Mouse (Mus musculus) liver, embryonic 11.5 days (tissue): ENCODE data around the gene Chd4. TPM values are rescaled to one million over a fixed set of nuclear protein-coding genes. Genes with fewer than 3 reads are reported as not detected.

Experiments
- ATAC-seq: fragments of 200-750 bp; cut with Nextera tagmentation; replicated peaks from 2 replicates; pipeline ENCODE4 v1.8.0; 2017; ENCODE audit warnings: moderate number of reproducible peaks, mild to moderate bottlenecking, moderate TSS enrichment, moderate library complexity; ENCODE audit not compliant: low FRiP score
- DNase-seq: peaks from one replicate; pipeline ENCODE4 v3.0.0-alpha.2; 2017; ENCODE audit warnings: low spot score
- H3K27ac ChIP-seq: fragments of 300-500 bp; sonication (generic); 2 replicates; pipeline ENCODE4 v1.5.1; 2014; ENCODE audit warnings: mild to moderate bottlenecking, low read depth, low read length, control low read depth
- H3K27me3 ChIP-seq: fragments of 300-500 bp; sonication (generic); replicated peaks from 2 replicates; pipeline ENCODE4 v1.6.1; 2014; ENCODE audit warnings: low read length, mixed read lengths; ENCODE audit not compliant: control insufficient read depth, insufficient read depth
- H3K36me3 ChIP-seq: fragments of 300-500 bp; sonication (generic); 2 replicates; pipeline ENCODE4 v1.6.1; 2014; ENCODE audit warnings: mild to moderate bottlenecking, low read length, moderate library complexity, mixed read lengths; ENCODE audit not compliant: control insufficient read depth, insufficient read depth
- H3K4me1 ChIP-seq: fragments of 300-500 bp; sonication (generic); replicated peaks from 2 replicates; pipeline ENCODE4 v1.6.1; 2014; ENCODE audit warnings: low read length, mixed read lengths; ENCODE audit not compliant: control insufficient read depth, insufficient read depth
- H3K4me2 ChIP-seq: fragments of 300-500 bp; sonication (generic); 2 replicates; pipeline ENCODE4 v1.6.1; 2014; ENCODE audit warnings: mild to moderate bottlenecking, control low read depth, moderate library complexity
- H3K4me3 ChIP-seq: fragments of 300-500 bp; sonication (generic); 2 replicates; pipeline ENCODE4 v1.5.1; 2014; ENCODE audit warnings: low read depth, low read length, control low read depth
- H3K9ac ChIP-seq: fragments of 300-500 bp; sonication (generic); 2 replicates; pipeline ENCODE4 v1.6.1; 2014; ENCODE audit warnings: low read depth, low read length, control low read depth
- H3K9me3 ChIP-seq: fragments of 300-500 bp; sonication (generic); 2 replicates; pipeline ENCODE4 v1.6.1; 2016; ENCODE audit warnings: low read length, inconsistent platforms, mixed read lengths; ENCODE audit not compliant: control insufficient read depth
- WGBS: fragments of 180-500 bp; shearing (Covaris S2); extraction: QIAGEN DNeasy Blood & Tissue Kit; methylation state at CpG from one replicate; pipeline ENCODE4 v1.1.7; 2014; 5-methylcytosine and 5-hydroxymethylcytosine counted together
- polyA plus RNA-seq: library from polyadenylated mRNA; unstranded; fragments of >200 nt; fragmentation: Nextera tagmentation; extraction: Ambion mirVana; gene quantifications from 2 replicates; pipeline ENCODE4 v1.2.1, GENCODE M21; 2014

The Chd4 gene
- polyA plus RNA-seq, 1 experiment from 2014 or later: 71.6 TPM

DNA sequence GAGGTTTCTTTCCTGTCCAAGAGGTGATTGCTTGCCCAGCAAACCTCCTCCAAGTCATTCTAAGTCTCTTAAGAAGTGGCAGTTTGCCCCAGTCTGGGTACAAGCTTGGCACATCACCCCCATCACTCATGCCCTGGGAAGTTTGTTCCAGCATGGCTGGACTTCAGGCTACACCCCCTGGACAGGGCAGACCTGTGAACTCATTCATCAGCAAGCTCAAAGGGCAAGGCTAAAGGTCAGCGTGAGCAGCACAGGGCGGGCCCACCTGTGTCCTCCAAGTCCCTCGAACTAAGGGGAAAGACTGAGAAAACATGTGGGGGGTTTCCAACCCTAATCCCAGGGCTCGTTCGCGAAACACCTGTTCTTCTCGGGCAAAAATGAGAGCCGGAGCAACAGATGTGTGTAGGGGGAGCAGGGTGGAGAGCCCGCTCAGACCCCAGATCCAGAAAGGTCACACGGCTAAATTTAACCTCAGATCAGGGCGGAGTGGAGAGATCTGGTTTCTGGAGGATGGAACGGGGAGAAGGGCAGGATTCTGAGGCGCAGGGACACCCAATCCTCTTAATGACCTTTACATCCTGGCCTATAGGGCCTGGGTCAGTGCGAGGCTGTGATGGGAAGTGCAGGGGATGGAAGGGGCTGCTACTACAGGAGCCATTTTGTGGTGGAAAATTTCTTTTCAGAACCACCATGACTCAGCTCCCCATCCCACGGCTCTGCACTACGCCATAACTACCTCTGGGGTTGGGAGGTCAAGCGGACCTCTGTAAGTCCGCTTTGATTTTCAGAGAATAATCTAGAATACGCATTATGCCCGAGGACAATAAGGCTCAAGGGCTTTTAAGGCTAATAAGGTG lies 68.2 kb downstream of the Chd4 start:
- peak overlapping the region; percentile 97 for H3K27ac ChIP-seq
- H3K4me2 ChIP-seq: peak overlapping the region; percentile 96
- H3K27me3 ChIP-seq: no peaks in the 10 kb centered on the region
- peak overlapping the region; percentile 87 for H3K4me3 ChIP-seq
- DNase-seq (no peak), ATAC-seq (no peak)
- peaks cover 44% of the 10 kb centered on the region for H3K4me1 ChIP-seq
- no peaks in the 10 kb centered on the region for H3K9me3 ChIP-seq
- 6% methylated on average over 20 of the region's 20 CpGs for WGBS
- H3K36me3 ChIP-seq: peaks cover 42% of the 10 kb centered on the region
- H3K9ac ChIP-seq: peak overlapping the region; percentile 97

DNA sequence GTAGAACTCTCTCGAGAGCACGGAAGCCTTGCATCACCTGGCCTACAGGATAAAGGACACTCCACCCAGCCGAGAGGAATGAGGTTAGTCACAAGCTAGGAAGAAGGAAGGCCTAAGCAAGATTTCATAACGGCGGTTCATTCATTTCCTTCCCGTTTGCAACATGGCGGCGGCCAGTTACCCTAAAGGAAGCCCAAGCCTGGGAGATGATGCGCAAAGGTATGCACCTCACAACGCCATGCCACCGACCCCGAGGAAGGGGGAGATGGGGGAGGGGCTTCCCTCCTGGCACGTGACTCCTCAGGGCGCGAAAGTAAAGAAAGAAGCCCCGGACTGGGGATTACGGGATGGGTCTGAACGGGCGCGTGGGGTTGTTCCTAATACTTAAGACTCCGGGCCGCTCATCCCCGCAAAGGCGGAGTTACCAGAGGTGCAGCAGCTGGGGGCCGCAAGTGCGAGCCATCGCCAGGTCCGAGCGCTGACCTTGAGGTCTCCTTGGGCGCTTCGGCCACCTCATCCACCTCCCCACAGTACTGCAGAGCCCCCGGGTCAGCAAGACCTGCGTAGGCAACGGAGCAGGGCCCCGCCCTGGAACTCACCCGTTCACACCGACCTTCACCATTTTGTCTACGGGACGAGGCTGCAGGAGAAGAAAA lies 69.0 kb downstream of the Chd4 start:
- peak; percentile 6 for ATAC-seq
- DNase-seq: peak; percentile 79
- Histone ChIP-seq H3K4me2 (peak overlapping the region; percentile 96), H3K4me1 (peaks cover 40% of the 10 kb centered on the region), H3K9ac (peak overlapping the region; percentile 97), H3K36me3 (peaks cover 47% of the 10 kb centered on the region), H3K4me3 (peak overlapping the region; percentile 87), H3K9me3 (no peaks in the 10 kb centered on the region), H3K27me3 (no peaks in the 10 kb centered on the region), H3K27ac (peak overlapping the region; percentile 97)
- WGBS: under 1% methylated on average over 39 of the region's 39 CpGs

DNA sequence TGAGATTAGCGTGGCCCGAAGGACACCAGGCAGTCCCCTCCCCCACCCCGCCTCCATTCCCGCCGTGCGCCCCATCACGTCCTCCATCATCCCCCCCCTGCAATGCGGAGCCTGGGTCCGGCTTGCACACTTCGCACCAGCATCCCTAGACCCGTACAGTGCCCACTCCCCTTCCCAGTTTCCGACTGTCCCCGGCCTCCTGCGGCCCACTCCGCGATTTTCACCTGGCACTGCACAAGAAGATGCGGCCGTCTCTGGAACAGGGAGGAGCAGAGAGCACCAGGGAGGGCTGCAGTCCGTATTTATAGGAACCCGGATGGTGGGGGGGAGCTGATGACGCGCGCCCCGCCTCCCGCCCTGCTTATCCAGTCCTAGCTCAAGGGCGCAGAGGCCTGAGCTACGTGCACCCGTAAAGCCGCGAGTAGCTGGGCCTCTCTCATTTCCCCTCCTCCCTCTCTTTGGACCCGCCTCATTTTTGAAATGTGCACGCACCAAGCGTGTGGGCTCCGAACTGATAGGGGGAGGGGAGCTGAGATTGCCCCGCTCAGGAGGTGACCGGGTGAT lies 69.6 kb downstream of the Chd4 start:
- under 1% methylated on average over 36 of the region's 36 CpGs for WGBS
- H3K9me3 ChIP-seq: no peaks in the 10 kb centered on the region
- peak overlapping the region; percentile 87 for H3K4me3 ChIP-seq
- H3K36me3 ChIP-seq: peaks cover 50% of the 10 kb centered on the region
- DNase-seq (peak; percentile 99), ATAC-seq (peak; percentile 87)
- H3K27ac ChIP-seq: peak overlapping the region; percentile 97
- H3K27me3 ChIP-seq: no peaks in the 10 kb centered on the region
- peak overlapping the region; percentile 97 for H3K9ac ChIP-seq
- peak overlapping the region; percentile 96 for H3K4me2 ChIP-seq
- H3K4me1 ChIP-seq: peaks cover 39% of the 10 kb centered on the region

GRCm38 (mm10) chr6:125166051-125166751 lies 70.4 kb downstream of the Chd4 start, which contains the start of gene Gapdh:
Gene Gapdh (minus strand): TSS chr6:125166467.
- under 1% methylated on average over 18 of the region's 18 CpGs for WGBS
- Histone ChIP-seq H3K27ac (peak within 1 kb of the TSS; percentile 97), H3K27me3 (no peaks in the 10 kb centered on the region), H3K4me1 (peaks cover 31% of the 10 kb centered on the region), H3K4me3 (peak within 1 kb of the TSS; percentile 87), H3K9ac (peak within 1 kb of the TSS; percentile 97), H3K36me3 (peaks cover 54% of the 10 kb centered on the region), H3K9me3 (no peaks in the 10 kb centered on the region), H3K4me2 (peak within 1 kb of the TSS; percentile 96)
- ATAC-seq: peak; percentile 70
- DNase-seq: peak; percentile 83

DNA sequence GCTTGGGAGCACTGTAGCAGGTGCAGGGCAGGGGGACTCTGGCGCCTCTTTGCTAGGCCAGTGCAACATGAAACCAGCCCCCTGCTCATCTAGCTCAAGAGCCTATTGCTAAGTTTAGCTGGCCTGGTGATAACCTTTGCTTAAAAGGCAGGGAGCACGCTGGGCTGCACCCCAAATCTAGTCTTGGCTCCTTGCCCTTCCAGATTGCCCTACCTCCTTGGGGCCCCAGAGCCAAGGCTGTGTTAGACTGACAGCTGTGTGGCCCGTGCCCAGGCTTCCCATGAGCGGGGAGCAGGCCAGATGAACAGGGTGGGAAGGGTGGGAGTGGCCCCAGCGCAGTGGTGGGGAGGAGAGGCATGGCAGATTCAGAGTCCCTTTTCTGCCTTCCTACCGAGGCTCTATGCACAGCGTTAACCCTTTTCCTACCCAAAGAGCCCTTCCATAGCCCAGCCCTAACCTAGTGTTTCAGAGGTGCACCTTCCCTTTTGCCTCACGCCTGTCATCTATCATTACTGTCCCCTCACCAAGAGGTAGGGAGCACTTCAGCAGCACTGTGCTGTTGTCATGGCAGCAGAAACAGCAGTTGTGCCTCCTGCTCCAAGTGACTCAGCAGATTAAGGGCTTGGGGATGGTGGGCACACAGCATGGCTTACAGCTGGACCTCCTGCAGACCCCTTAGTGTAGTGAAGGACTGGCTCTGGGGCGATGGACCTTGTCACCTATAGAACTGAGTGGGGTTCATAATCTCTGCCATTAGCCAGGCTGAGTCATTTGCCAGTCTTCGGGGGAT lies 71.3 kb downstream of the Chd4 start:
- Histone ChIP-seq H3K4me2 (peak overlapping the region; percentile 96), H3K9ac (peak overlapping the region; percentile 83), H3K4me3 (peak overlapping the region; percentile 87), H3K9me3 (no peaks in the 10 kb centered on the region), H3K27ac (peak overlapping the region; percentile 97), H3K27me3 (no peaks in the 10 kb centered on the region), H3K36me3 (peaks cover 59% of the 10 kb centered on the region), H3K4me1 (peaks cover 27% of the 10 kb centered on the region)
- 18% methylated on average over 10 of the region's 10 CpGs for WGBS
- peak; percentile 17; the same call in 1 of the 2 replicates for ATAC-seq
- DNase-seq: peak; percentile 69

GRCm38 (mm10) chr6:125168086-125168485 lies 72.3 kb downstream of the Chd4 start:
- Histone ChIP-seq H3K27me3 (no peaks in the 10 kb centered on the region), H3K4me1 (peaks cover 27% of the 10 kb centered on the region), H3K4me2 (no peak overlapping the region; the same call in 1 of the 2 replicates), H3K27ac (no peak overlapping the region), H3K9ac (peak overlapping the region; percentile 83), H3K9me3 (no peaks in the 10 kb centered on the region), H3K36me3 (peaks cover 66% of the 10 kb centered on the region), H3K4me3 (no peak overlapping the region)
- DNase-seq (no peak), ATAC-seq (no peak)
- 92% methylated on average over 14 of the region's 14 CpGs for WGBS

GRCm38 (mm10) chr6:125170194-125170593 lies 74.4 kb downstream of the Chd4 start:
- no peak for DNase-seq
- H3K27me3 ChIP-seq: no peaks in the 10 kb centered on the region
- 83% methylated on average over 6 of the region's 6 CpGs for WGBS
- H3K4me1 ChIP-seq: peaks cover 17% of the 10 kb centered on the region
- no peaks in the 10 kb centered on the region for H3K9me3 ChIP-seq
- peaks cover 73% of the 10 kb centered on the region for H3K36me3 ChIP-seq
- no peak overlapping the region for H3K27ac ChIP-seq
- no peak overlapping the region for H3K4me3 ChIP-seq
- H3K4me2 ChIP-seq: no peak overlapping the region
- no peak for ATAC-seq
- no peak overlapping the region for H3K9ac ChIP-seq
